Mouse (Mus musculus) thymus, adult 2 months (tissue): Measurements from ENCODE around the gene Hils1. TPM values are rescaled to one million over a fixed set of nuclear protein-coding genes. Genes with fewer than 3 reads are reported as not detected.

Experiments
- DNase-seq: peaks from one replicate; pipeline ENCODE4 v3.0.0; 2021
- H3K27ac ChIP-seq: fragments of 200-500 bp; 2 replicates; pipeline ENCODE4 v1.5.1; 2012; ENCODE audit warnings: low read length, control low read depth; ENCODE audit not compliant: control insufficient read depth, insufficient read depth
- H3K27me3 ChIP-seq: fragments of 200-500 bp; 2 replicates; pipeline ENCODE4 v1.6.1; 2012; ENCODE audit warnings: mild to moderate bottlenecking, low read length, moderate library complexity, mixed read lengths; ENCODE audit not compliant: control insufficient read depth, insufficient read depth
- H3K36me3 ChIP-seq: fragments of 200-500 bp; 2 replicates; pipeline ENCODE4 v1.6.1; 2012; ENCODE audit warnings: mild to moderate bottlenecking, low read length, moderate library complexity; ENCODE audit not compliant: control insufficient read depth, insufficient read depth
- H3K4me1 ChIP-seq: fragments of 200-500 bp; replicated peaks from 2 replicates; pipeline ENCODE4 v1.6.1; 2012; ENCODE audit warnings: low read length; ENCODE audit not compliant: control insufficient read depth, insufficient read depth
- H3K4me3 ChIP-seq: fragments of 200-500 bp; 2 replicates; pipeline ENCODE4 v1.5.1; 2012; ENCODE audit warnings: mild to moderate bottlenecking, low read length, control low read depth, moderate library complexity; ENCODE audit not compliant: control insufficient read depth, insufficient read depth
- CTCF ChIP-seq: fragments of 200-500 bp; IDR thresholded peaks from 2 replicates; pipeline ENCODE4 v1.5.1; 2012; ENCODE audit warnings: mild to moderate bottlenecking, control low read depth, low read length, moderate library complexity, borderline replicate concordance; ENCODE audit not compliant: control insufficient read depth, poor library complexity, insufficient read depth; ENCODE audit errors: extremely low read depth
- POLR2A ChIP-seq: fragments of 200-500 bp; IDR thresholded peaks from 2 replicates; pipeline ENCODE4 v1.6.1; 2012; ENCODE audit warnings: mild to moderate bottlenecking, low read length, control low read depth, moderate library complexity; ENCODE audit not compliant: control insufficient read depth, poor library complexity, insufficient read depth; ENCODE audit errors: extremely low read depth
- WGBS: fragments of 180-500 bp; shearing (Covaris S2); methylation state at CpG from one replicate; pipeline ENCODE4 v1.1.7; 2018; 5-methylcytosine and 5-hydroxymethylcytosine counted together
- polyA plus RNA-seq: library from polyadenylated mRNA; depleted of rRNA; stranded (reverse); fragments of >200 nt; gene quantifications from 2 replicates; pipeline ENCODE4 v1.2.3, GENCODE M21; 2012

The Hils1 gene
- polyA plus RNA-seq, 1 experiment, result 0.12 TPM

DNA sequence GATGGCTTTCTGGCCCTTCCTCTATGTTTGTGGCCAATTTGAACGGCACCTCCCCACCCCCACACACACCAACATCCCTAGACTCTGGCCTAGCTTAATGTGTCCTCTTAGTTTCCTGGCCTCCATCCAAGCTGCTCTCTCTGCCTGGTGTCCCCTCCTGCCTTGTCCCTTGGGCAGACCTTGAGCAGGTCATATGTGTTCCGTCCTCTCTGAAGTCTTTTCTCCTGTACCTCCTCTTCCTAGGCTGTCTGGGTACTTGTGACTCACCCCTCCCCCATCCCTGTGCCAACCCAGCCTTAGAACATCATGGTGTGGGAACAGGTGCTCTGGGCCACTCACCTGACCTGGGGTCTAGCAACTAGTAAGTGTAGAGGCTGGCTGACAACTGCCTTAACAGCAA lies 7.6 kb downstream of the Hils1 start:
- no peaks in the 10 kb centered on the region for H3K36me3 ChIP-seq
- H3K4me3 ChIP-seq, result no peak overlapping the region
- TF ChIP-seq CTCF, result no peak
- no peak for TF ChIP-seq POLR2A
- peaks cover 9% of the 10 kb centered on the region; the same call in 1 of the 2 replicates for H3K4me1 ChIP-seq
- no peak overlapping the region for H3K27ac ChIP-seq
- DNase-seq, result no peak
- WGBS, result 88% methylated on average over 2 of the region's 2 CpGs
- H3K27me3 ChIP-seq, result no peaks in the 10 kb centered on the region

DNA sequence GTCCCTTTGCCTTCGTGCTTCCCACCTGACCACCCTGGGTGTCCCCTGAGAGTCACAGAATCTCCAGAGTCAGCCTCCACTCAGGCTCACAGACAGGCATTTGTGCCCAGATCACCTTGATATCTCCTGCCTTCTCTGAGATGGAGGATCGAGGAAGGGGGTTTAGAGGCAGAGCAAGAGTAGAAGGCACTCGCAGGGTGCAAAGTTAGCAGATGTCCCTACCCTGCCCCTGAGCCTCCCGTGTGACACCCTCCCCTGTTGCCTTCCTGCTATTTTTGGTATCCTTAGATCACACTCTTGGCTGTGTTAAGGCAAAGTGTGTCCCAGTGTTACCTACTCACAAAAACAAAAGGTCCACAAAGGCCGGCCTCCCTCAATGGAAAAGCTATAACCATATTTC lies 8.8 kb downstream of the Hils1 start, which contains the start of gene Sgca:
Gene Sgca (minus strand): TSS at position 129 of the 400 bp plus-strand sequence.
- no peaks in the 10 kb centered on the region for H3K27me3 ChIP-seq
- WGBS, result 90% methylated on average over 5 of the region's 5 CpGs
- no peak for TF ChIP-seq POLR2A
- no peak for TF ChIP-seq CTCF
- H3K4me1 ChIP-seq, result peaks cover 3% of the 10 kb centered on the region; the same call in 1 of the 2 replicates
- H3K36me3 ChIP-seq, result no peaks in the 10 kb centered on the region
- no peak for DNase-seq
- no peak within 1 kb of the TSS for H3K27ac ChIP-seq
- H3K4me3 ChIP-seq, result no peak within 1 kb of the TSS

DNA sequence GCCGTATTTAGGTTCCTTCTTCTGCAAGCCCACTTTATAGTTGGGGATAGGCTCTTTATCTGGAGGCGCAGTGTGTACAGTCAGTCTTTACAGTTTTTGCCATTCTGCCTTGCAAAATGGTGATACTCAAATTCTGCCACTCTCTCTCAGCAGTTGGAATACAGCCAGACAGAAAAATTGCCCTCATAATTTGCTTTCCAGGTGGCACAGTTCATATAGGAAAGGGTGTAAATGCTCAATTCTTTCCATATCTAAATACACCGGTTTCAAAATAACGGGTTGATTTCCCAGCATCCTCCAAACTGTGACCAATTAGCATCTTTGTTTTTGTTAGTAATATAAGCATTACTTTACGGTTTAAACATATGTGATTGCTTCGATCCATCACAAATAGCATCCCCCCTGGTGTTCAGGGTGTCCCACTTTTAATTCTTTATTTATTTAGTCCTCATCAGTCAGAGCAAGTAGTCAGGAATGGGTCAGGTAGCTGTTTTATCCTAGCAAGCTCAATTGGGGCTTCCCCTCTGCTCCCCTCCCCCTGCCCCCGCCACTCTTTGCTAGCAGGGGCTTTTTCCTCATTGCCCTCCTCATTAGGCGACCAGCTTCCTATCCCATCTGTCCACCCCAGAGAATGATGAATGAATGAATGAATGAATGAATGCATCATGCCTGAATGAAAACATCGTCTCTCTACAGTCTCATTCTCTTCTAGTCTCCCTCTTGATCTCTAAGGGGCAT lies 11.0 kb downstream of the Hils1 start:
- H3K27me3 ChIP-seq, result no peaks in the 10 kb centered on the region
- WGBS, result 60% methylated on average over 9 of the region's 9 CpGs
- H3K4me3 ChIP-seq, result no peak overlapping the region
- no peak overlapping the region for H3K27ac ChIP-seq
- H3K36me3 ChIP-seq, result no peaks in the 10 kb centered on the region
- no peak for TF ChIP-seq CTCF
- H3K4me1 ChIP-seq, result no peaks in the 10 kb centered on the region
- no peak for DNase-seq

DNA sequence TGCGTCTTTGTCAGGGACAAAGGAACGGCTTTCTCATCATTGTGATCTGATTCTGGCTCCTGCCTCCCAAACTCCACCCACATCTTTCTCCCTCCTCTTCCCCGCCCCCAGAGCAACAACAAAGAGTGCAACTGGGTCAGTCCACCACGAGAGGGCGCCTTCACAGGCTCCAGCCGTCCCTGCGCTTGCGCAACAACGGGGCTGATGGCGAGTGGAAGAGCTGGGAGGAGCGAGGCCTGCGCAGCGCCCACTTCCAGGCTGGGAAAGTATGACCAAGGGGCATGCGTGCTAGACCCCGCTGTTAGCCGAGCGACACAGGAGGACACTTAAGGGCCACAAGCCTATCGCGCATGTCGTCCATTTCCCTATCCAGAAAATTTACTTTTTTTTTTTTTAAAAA lies 11.6 kb downstream of the Hils1 start:
- H3K27ac ChIP-seq, result no peak overlapping the region
- no peaks in the 10 kb centered on the region for H3K36me3 ChIP-seq
- no peaks in the 10 kb centered on the region for H3K4me1 ChIP-seq
- 2% methylated on average over 20 of the region's 20 CpGs for WGBS
- TF ChIP-seq POLR2A (no peak), CTCF (peak; percentile 94)
- H3K27me3 ChIP-seq, result no peaks in the 10 kb centered on the region
- no peak overlapping the region for H3K4me3 ChIP-seq
- peak; percentile 95 for DNase-seq

DNA sequence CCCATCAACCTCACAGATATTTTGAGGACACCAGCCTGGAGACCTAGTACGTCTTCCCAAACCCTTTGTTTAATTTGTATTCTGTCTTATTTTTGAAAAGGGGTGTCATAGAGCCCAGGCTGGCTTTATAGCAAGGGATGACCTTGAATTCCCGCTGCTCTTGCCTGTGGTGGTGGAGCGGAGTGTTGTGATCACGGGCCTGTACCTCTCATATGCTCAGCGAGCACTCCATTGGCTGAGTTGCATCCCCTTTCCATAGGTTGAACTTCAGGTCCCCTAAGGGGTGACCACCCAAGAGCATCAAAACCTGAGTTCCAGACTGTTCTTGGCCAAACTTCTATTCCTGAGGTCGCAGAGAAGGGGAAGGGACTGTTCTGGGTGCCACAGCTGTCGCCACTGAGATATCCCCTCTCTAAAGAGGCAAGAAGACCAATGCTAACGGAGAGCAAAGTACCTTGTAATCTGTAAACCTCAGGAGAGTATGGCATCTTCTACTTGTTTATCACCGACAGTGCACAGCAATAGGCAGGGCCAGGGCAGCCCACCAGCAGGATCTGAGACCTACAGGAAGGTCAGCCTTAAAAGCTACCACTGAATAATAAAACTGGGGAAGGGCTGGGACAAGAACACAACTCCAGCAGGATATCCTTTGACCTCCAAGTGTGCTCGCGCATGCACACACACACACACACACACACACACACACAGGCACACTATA lies 12.2 kb downstream of the Hils1 start:
- no peaks in the 10 kb centered on the region for H3K27me3 ChIP-seq
- H3K36me3 ChIP-seq, result no peaks in the 10 kb centered on the region
- WGBS, result 92% methylated on average over 11 of the region's 11 CpGs
- H3K4me3 ChIP-seq, result no peak overlapping the region
- peaks cover 2% of the 10 kb centered on the region; the same call in 1 of the 2 replicates for H3K4me1 ChIP-seq
- H3K27ac ChIP-seq, result no peak overlapping the region
- no peak for DNase-seq
- no peak for TF ChIP-seq CTCF
- TF ChIP-seq POLR2A, result no peak

DNA sequence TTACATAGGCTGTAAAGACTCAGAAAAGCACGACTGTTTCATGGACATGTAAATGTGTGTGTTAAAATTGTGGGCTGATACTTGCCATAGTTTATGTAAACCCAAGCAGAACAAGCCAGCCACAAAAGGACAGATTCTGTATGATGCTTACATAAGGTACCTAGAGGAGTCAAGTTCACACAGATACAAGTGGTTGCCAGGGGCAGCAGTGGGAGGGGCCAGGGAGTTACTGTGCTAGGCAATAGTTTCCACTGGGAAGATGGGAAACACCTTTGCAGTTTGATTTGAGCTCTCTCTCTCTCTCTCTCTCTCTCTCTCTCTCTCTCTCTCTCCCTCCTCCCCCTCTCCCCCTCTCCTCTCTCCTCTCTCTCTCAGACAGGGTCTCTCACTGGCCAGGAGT lies 17.7 kb downstream of the Hils1 start:
- TF ChIP-seq CTCF (no peak), POLR2A (no peak)
- no peak for DNase-seq
- peaks cover 41% of the 10 kb centered on the region for H3K4me1 ChIP-seq
- no peak overlapping the region for H3K27ac ChIP-seq
- WGBS, result 77% methylated on average over 1 of the region's 1 CpGs
- no peaks in the 10 kb centered on the region for H3K36me3 ChIP-seq
- H3K4me3 ChIP-seq, result no peak overlapping the region
- H3K27me3 ChIP-seq, result no peaks in the 10 kb centered on the region
